16 mouse cellular contexts compared by ENCODE assay signal in genomic region chr2:163444017-163444416, GRCm38 (mm10). TPM values are rescaled to one million over a fixed set of nuclear protein-coding genes. Genes with fewer than 3 reads are reported as not detected.
"Had no signal": no experiment of that assay in that cellular context is flagged by ENCODE, and none has a peak within 500 bp of the region (broad histone marks: within the 10 kb centered on the region; RNA-seq: fewer than 3 reads in every experiment).

No protein-coding gene starts in this region.

- ATAC-seq: inflammation-experienced regulatory T-cells, adult 6 months; intestine, postnatal 0 days; liver, postnatal 0 days; midbrain, embryonic 15.5 days had no signal

- H3K4me3 ChIP-seq: layer of hippocampus, adult 2 months; limb, embryonic 10.5 days; lung, embryonic 15.5 days; megakaryocyte, embryonic 14.5 days; midbrain, embryonic 15.5 days; neural tube, embryonic 13.5 days had no signal

- H3K36me3 ChIP-seq: limb, embryonic 10.5 days; lung, embryonic 15.5 days had no signal

- H3K9me3 ChIP-seq: limb, embryonic 10.5 days; lung, embryonic 15.5 days; megakaryocyte, embryonic 14.5 days; midbrain, embryonic 15.5 days; neural tube, embryonic 13.5 days had no signal

- H3K27ac ChIP-seq: limb, embryonic 10.5 days; lung, embryonic 15.5 days; macrophage; midbrain, embryonic 15.5 days; neural tube, embryonic 13.5 days had no signal

- H3K27me3 ChIP-seq: midbrain, embryonic 15.5 days; neural tube, embryonic 13.5 days had no signal

- H3K4me1 ChIP-seq: limb, embryonic 10.5 days; lung, embryonic 15.5 days; megakaryocyte, embryonic 14.5 days had no signal

- H3K9ac ChIP-seq: liver, postnatal 0 days; lung, embryonic 15.5 days; midbrain, embryonic 15.5 days; neural tube, embryonic 13.5 days had no signal

- DNase-seq: kidney, postnatal 10 days; kidney, postnatal 4 days; liver, postnatal 0 days; lung, postnatal 14 days; thymus, postnatal 4 days had no signal

- H3K4me2 ChIP-seq: liver, embryonic 11.5 days; lung, embryonic 15.5 days; midbrain, embryonic 11.5 days; midbrain, embryonic 15.5 days; neural tube, embryonic 13.5 days had no signal

RNA-seq across cellular contexts. Expression of gene Gdap1l1, which starts 5.7 kb away (rescaled TPM):
- polyA plus RNA-seq: liver, postnatal 0 days had no signal

RNA-seq across cellular contexts. Expression of gene Jph2, which starts 46.2 kb away (rescaled TPM):
- polyA plus RNA-seq: inflammation-experienced regulatory T-cells, adult 6 months; macrophage had no signal

RNA-seq across cellular contexts. Expression of gene R3hdml, which starts 48.1 kb away (rescaled TPM):
- polyA plus RNA-seq: inflammation-experienced regulatory T-cells, adult 6 months; limb, embryonic 10.5 days; liver, embryonic 11.5 days; liver, postnatal 0 days; macrophage; midbrain, embryonic 11.5 days; midbrain, embryonic 15.5 days; neural tube, embryonic 13.5 days had no signal
